Mouse (Mus musculus): ENCODE measurements around the gene Adat2.

Adat2 gene

GRCm38 (mm10) chr10:13593529-13593928 is 40.8 kb downstream of the Adat2 start:
- no peak for DNase-seq (ENCODE audit: extremely low read depth, low read depth, low spot score)

- DNase-seq (ENCODE audit: extremely low read depth, low read depth, low spot score), result no peak
Measured at GRCm38 (mm10) chr10:13596073-13596472, 43.4 kb downstream of the Adat2 start.

GRCm38 (mm10) chr10:13596866-13597265 is 44.2 kb downstream of the Adat2 start:
- DNase-seq (ENCODE audit: extremely low read depth, low read depth, low spot score), result no peak

- no peak for DNase-seq (ENCODE audit: extremely low read depth, low read depth, low spot score)
Measured at GRCm38 (mm10) chr10:13597491-13597890, 44.8 kb downstream of the Adat2 start.

- DNase-seq (ENCODE audit: extremely low read depth, low read depth, low spot score), result no peak
Measured at GRCm38 (mm10) chr10:13600926-13601325, 48.2 kb downstream of the Adat2 start.
